Mouse (Mus musculus): ENCODE measurements around the gene Senp2. TPM values are rescaled to one million over a fixed set of nuclear protein-coding genes. Genes with fewer than 3 reads are reported as not detected.

Gene Senp2
- polyA plus RNA-seq, 1 experiment = 8.2 TPM

GRCm38 (mm10) chr16:22065536-22065935, 56.3 kb downstream of the Senp2 start:
- no peak for DNase-seq
- H3K27ac ChIP-seq (ENCODE audit: insufficient read depth, low read depth, low read length) = no peak overlapping the region
- no peaks in the 10 kb centered on the region for H3K36me3 ChIP-seq (ENCODE audit: control insufficient read depth, insufficient read depth, low read length)
- TF ChIP-seq POLR2A (IDR thresholded peaks at IDR 0.05; ENCODE audit: low read depth, low read length) (no peak), CTCF (conservative IDR thresholded peaks at IDR 0.05; ENCODE audit: insufficient read depth, insufficient read length, low read depth, low read length) (no peak)
- H3K4me1 ChIP-seq (ENCODE audit: control insufficient read depth, insufficient read depth, low read length) = no peaks in the 10 kb centered on the region
- H3K4me3 ChIP-seq (ENCODE audit: insufficient read depth, low read depth, low read length) = no peak overlapping the region
- H3K27me3 ChIP-seq (replicated peaks; ENCODE audit: control insufficient read depth, insufficient read depth, low read length) = no peaks in the 10 kb centered on the region

- 78% methylated on average over 8 of the region's 8 CpGs for WGBS
- TF ChIP-seq POLR2A (IDR thresholded peaks at IDR 0.05; ENCODE audit: low read depth, low read length) (no peak), CTCF (conservative IDR thresholded peaks at IDR 0.05; ENCODE audit: insufficient read depth, insufficient read length, low read depth, low read length) (no peak)
- peak overlapping the region; percentile 22; the same call in 1 of the 2 replicates for H3K27ac ChIP-seq (ENCODE audit: insufficient read depth, low read depth, low read length)
- H3K27me3 ChIP-seq (replicated peaks; ENCODE audit: control insufficient read depth, insufficient read depth, low read length) = no peaks in the 10 kb centered on the region
- H3K36me3 ChIP-seq (ENCODE audit: control insufficient read depth, insufficient read depth, low read length) = no peaks in the 10 kb centered on the region
- H3K4me1 ChIP-seq (ENCODE audit: control insufficient read depth, insufficient read depth, low read length) = no peaks in the 10 kb centered on the region
- DNase-seq = peak; percentile 67
- H3K4me3 ChIP-seq (ENCODE audit: insufficient read depth, low read depth, low read length) = no peak overlapping the region
Observed at GRCm38 (mm10) chr16:22067406-22067805, 58.1 kb downstream of the Senp2 start.

- Histone ChIP-seq H3K4me1 (ENCODE audit: control insufficient read depth, insufficient read depth, low read length) (no peaks in the 10 kb centered on the region), H3K4me3 (ENCODE audit: insufficient read depth, low read depth, low read length) (no peak overlapping the region), H3K27me3 (replicated peaks; ENCODE audit: control insufficient read depth, insufficient read depth, low read length) (no peaks in the 10 kb centered on the region), H3K27ac (ENCODE audit: insufficient read depth, low read depth, low read length) (no peak overlapping the region), H3K36me3 (ENCODE audit: control insufficient read depth, insufficient read depth, low read length) (no peaks in the 10 kb centered on the region)
- TF ChIP-seq POLR2A (IDR thresholded peaks at IDR 0.05; ENCODE audit: low read depth, low read length) (no peak), CTCF (conservative IDR thresholded peaks at IDR 0.05; ENCODE audit: insufficient read depth, insufficient read length, low read depth, low read length) (no peak)
- no peak for DNase-seq
- 82% methylated on average over 7 of the region's 7 CpGs for WGBS
Observed at GRCm38 (mm10) chr16:22071361-22071760, 62.1 kb downstream of the Senp2 start.

- no peak for DNase-seq
- Histone ChIP-seq H3K4me1 (ENCODE audit: control insufficient read depth, insufficient read depth, low read length) (no peaks in the 10 kb centered on the region), H3K27ac (ENCODE audit: insufficient read depth, low read depth, low read length) (no peak overlapping the region), H3K4me3 (ENCODE audit: insufficient read depth, low read depth, low read length) (no peak overlapping the region), H3K36me3 (ENCODE audit: control insufficient read depth, insufficient read depth, low read length) (no peaks in the 10 kb centered on the region), H3K27me3 (replicated peaks; ENCODE audit: control insufficient read depth, insufficient read depth, low read length) (no peaks in the 10 kb centered on the region)
- TF ChIP-seq POLR2A (IDR thresholded peaks at IDR 0.05; ENCODE audit: low read depth, low read length) (no peak), CTCF (conservative IDR thresholded peaks at IDR 0.05; ENCODE audit: insufficient read depth, insufficient read length, low read depth, low read length) (no peak)
- WGBS = 76% methylated on average over 6 of the region's 6 CpGs
Observed at GRCm38 (mm10) chr16:22075067-22075466, 65.8 kb downstream of the Senp2 start.

GRCm38 (mm10) chr16:22075829-22076619, 66.7 kb downstream of the Senp2 start:
- H3K27ac ChIP-seq (ENCODE audit: insufficient read depth, low read depth, low read length) = no peak overlapping the region
- TF ChIP-seq CTCF (conservative IDR thresholded peaks at IDR 0.05; ENCODE audit: insufficient read depth, insufficient read length, low read depth, low read length) = no peak
- 49% methylated on average over 5 of the region's 5 CpGs for WGBS
- no peaks in the 10 kb centered on the region for H3K4me1 ChIP-seq (ENCODE audit: control insufficient read depth, insufficient read depth, low read length)
- DNase-seq = no peak
- no peaks in the 10 kb centered on the region for H3K27me3 ChIP-seq (replicated peaks; ENCODE audit: control insufficient read depth, insufficient read depth, low read length)
- no peaks in the 10 kb centered on the region for H3K36me3 ChIP-seq (ENCODE audit: control insufficient read depth, insufficient read depth, low read length)
- H3K4me3 ChIP-seq (ENCODE audit: insufficient read depth, low read depth, low read length) = no peak overlapping the region

GRCm38 (mm10) chr16:22076620-22076941, 67.3 kb downstream of the Senp2 start:
- 64% methylated on average over 4 of the region's 4 CpGs for WGBS
- H3K27me3 ChIP-seq (replicated peaks; ENCODE audit: control insufficient read depth, insufficient read depth, low read length) = no peaks in the 10 kb centered on the region
- no peaks in the 10 kb centered on the region for H3K4me1 ChIP-seq (ENCODE audit: control insufficient read depth, insufficient read depth, low read length)
- no peak overlapping the region for H3K4me3 ChIP-seq (ENCODE audit: insufficient read depth, low read depth, low read length)
- TF ChIP-seq CTCF (conservative IDR thresholded peaks at IDR 0.05; ENCODE audit: insufficient read depth, insufficient read length, low read depth, low read length) (no peak), POLR2A (IDR thresholded peaks at IDR 0.05; ENCODE audit: low read depth, low read length) (no peak)
- H3K36me3 ChIP-seq (ENCODE audit: control insufficient read depth, insufficient read depth, low read length) = no peaks in the 10 kb centered on the region
- DNase-seq = no peak
- no peak overlapping the region for H3K27ac ChIP-seq (ENCODE audit: insufficient read depth, low read depth, low read length)

GRCm38 (mm10) chr16:22080125-22080710, 70.9 kb downstream of the Senp2 start:
- Histone ChIP-seq H3K27me3 (replicated peaks; ENCODE audit: control insufficient read depth, insufficient read depth, low read length) (no peaks in the 10 kb centered on the region), H3K4me1 (ENCODE audit: control insufficient read depth, insufficient read depth, low read length) (no peaks in the 10 kb centered on the region), H3K4me3 (ENCODE audit: insufficient read depth, low read depth, low read length) (no peak overlapping the region), H3K27ac (ENCODE audit: insufficient read depth, low read depth, low read length) (no peak overlapping the region), H3K36me3 (ENCODE audit: control insufficient read depth, insufficient read depth, low read length) (no peaks in the 10 kb centered on the region)
- DNase-seq = no peak
- 82% methylated on average over 12 of the region's 12 CpGs for WGBS
- no peak for TF ChIP-seq CTCF (conservative IDR thresholded peaks at IDR 0.05; ENCODE audit: insufficient read depth, insufficient read length, low read depth, low read length)
- TF ChIP-seq POLR2A (IDR thresholded peaks at IDR 0.05; ENCODE audit: low read depth, low read length) = no peak
